Mouse (Mus musculus) forebrain, embryonic 11.5 days (tissue): ENCODE data around the gene Cdca7. TPM values are rescaled to one million over a fixed set of nuclear protein-coding genes. Genes with fewer than 3 reads are reported as not detected.

Experiments used
- ATAC-seq: fragments of 200-750 bp; cut with Nextera tagmentation; replicated peaks from 2 replicates; pipeline ENCODE4 v1.8.0; 2017; ENCODE audit warnings: moderate TSS enrichment; ENCODE audit not compliant: low FRiP score
- DNase-seq: peaks from one replicate; pipeline ENCODE4 v3.0.0-alpha.2; 2017; ENCODE audit warnings: low spot score
- H3K27ac ChIP-seq: fragments of 300-500 bp; sonication (generic); 2 replicates; pipeline ENCODE4 v1.5.1; 2014; ENCODE audit warnings: low read depth, low read length
- H3K27me3 ChIP-seq: fragments of 300-500 bp; sonication (generic); 2 replicates; pipeline ENCODE4 v1.6.1; 2014; ENCODE audit warnings: mild to moderate bottlenecking, low read length, mixed read lengths; ENCODE audit not compliant: control insufficient read depth, insufficient read depth
- H3K36me3 ChIP-seq: fragments of 300-500 bp; sonication (generic); 2 replicates; pipeline ENCODE4 v1.6.1; 2014; ENCODE audit warnings: mild to moderate bottlenecking, low read length, moderate library complexity, mixed read lengths; ENCODE audit not compliant: control insufficient read depth, insufficient read depth
- H3K4me1 ChIP-seq: fragments of 300-500 bp; sonication (generic); replicated peaks from 2 replicates; pipeline ENCODE4 v1.6.1; 2014; ENCODE audit warnings: low read length, mixed read lengths; ENCODE audit not compliant: control insufficient read depth, insufficient read depth
- H3K4me2 ChIP-seq: fragments of 300-500 bp; sonication (generic); 2 replicates; pipeline ENCODE4 v1.6.1; 2014; ENCODE audit warnings: low read depth, mild to moderate bottlenecking, low read length, moderate library complexity, mixed read lengths; ENCODE audit not compliant: severe bottlenecking
- H3K4me3 ChIP-seq: fragments of 300-500 bp; sonication (generic); 2 replicates; pipeline ENCODE4 v1.5.1; 2014; ENCODE audit warnings: low read depth, low read length
- H3K9ac ChIP-seq: fragments of 300-500 bp; sonication (generic); 2 replicates; pipeline ENCODE4 v1.6.1; 2014; ENCODE audit warnings: low read length
- H3K9me3 ChIP-seq: fragments of 300-500 bp; sonication (generic); 2 replicates; pipeline ENCODE4 v1.6.1; 2016; ENCODE audit warnings: low read length, mixed read lengths; ENCODE audit not compliant: control insufficient read depth
- WGBS: fragments of 180-500 bp; shearing (Covaris S2); extraction: QIAGEN DNeasy Blood & Tissue Kit; methylation state at CpG from one replicate; pipeline ENCODE4 v1.1.7; 2014; 5-methylcytosine and 5-hydroxymethylcytosine counted together
- polyA plus RNA-seq: library from polyadenylated mRNA; unstranded; fragments of >200 nt; fragmentation: Nextera tagmentation; extraction: Ambion mirVana; gene quantifications from 2 replicates; pipeline ENCODE4 v1.2.1, GENCODE M21; 2014

Gene Cdca7
- polyA plus RNA-seq, 1 experiment from 2014 or later: 266 TPM

DNA sequence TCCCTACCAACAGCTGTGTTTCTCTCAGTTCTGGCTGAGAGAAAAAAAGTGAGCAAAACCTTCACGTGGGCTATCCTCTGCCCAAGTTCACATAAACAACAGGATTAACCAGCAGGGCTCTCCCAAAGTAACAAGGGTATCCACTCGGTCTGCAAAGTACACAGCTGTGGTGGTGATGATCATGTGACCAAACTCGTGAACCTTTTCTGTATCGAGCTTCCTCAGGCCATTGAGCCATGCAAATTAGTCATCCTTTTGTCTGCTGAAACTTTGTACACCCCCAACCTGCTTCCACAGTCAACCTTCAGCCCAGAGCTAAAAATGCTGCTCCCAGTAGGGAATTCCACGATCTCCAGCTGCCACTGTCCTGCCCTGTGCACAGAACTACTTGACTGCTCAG, 29.3 kb upstream of the Cdca7 start:
- 36% methylated on average over 5 of the region's 5 CpGs for WGBS
- ATAC-seq: no peak
- no peak for DNase-seq

GRCm38 (mm10) chr2:72453563-72453962, 22.4 kb upstream of the Cdca7 start:
- Histone ChIP-seq H3K9me3 (no peaks in the 10 kb centered on the region), H3K27me3 (no peaks in the 10 kb centered on the region), H3K4me3 (no peak overlapping the region), H3K27ac (no peak overlapping the region), H3K4me1 (0 out of 2 replicates have a peak, but pooled peaks cover 2% of the 10 kb centered on the region), H3K4me2 (no peak overlapping the region), H3K9ac (no peak overlapping the region), H3K36me3 (no peaks in the 10 kb centered on the region)
- WGBS: 23% methylated on average over 3 of the region's 3 CpGs
- DNase-seq (no peak), ATAC-seq (no peak)

More for the DNA sequence above, 29.3 kb upstream of the Cdca7 start:
- Histone ChIP-seq H3K27ac (no peak overlapping the region), H3K9me3 (no peaks in the 10 kb centered on the region), H3K27me3 (no peaks in the 10 kb centered on the region), H3K4me1 (0 out of 2 replicates have a peak, but pooled peaks cover 1% of the 10 kb centered on the region), H3K9ac (no peak overlapping the region), H3K4me3 (no peak overlapping the region), H3K4me2 (no peak overlapping the region), H3K36me3 (no peaks in the 10 kb centered on the region)

GRCm38 (mm10) chr2:72456189-72456588, 19.8 kb upstream of the Cdca7 start:
- H3K9ac ChIP-seq: no peak overlapping the region
- no peak overlapping the region for H3K27ac ChIP-seq
- 68% methylated on average over 1 of the region's 1 CpGs for WGBS
- 0 out of 2 replicates have a peak, but pooled peaks cover 2% of the 10 kb centered on the region for H3K4me1 ChIP-seq
- ATAC-seq: no peak
- no peak overlapping the region for H3K4me3 ChIP-seq
- H3K9me3 ChIP-seq: no peaks in the 10 kb centered on the region
- no peaks in the 10 kb centered on the region for H3K36me3 ChIP-seq
- no peaks in the 10 kb centered on the region for H3K27me3 ChIP-seq
- no peak for DNase-seq
- H3K4me2 ChIP-seq: no peak overlapping the region

GRCm38 (mm10) chr2:72464376-72465014, 11.5 kb upstream of the Cdca7 start:
- Histone ChIP-seq H3K4me1 (no peaks in the 10 kb centered on the region), H3K9me3 (no peaks in the 10 kb centered on the region), H3K27me3 (no peaks in the 10 kb centered on the region), H3K36me3 (no peaks in the 10 kb centered on the region), H3K4me2 (no peak overlapping the region), H3K9ac (no peak overlapping the region), H3K4me3 (no peak overlapping the region), H3K27ac (no peak overlapping the region)
- DNase-seq: no peak
- WGBS: 81% methylated on average over 7 of the region's 7 CpGs
- ATAC-seq: no peak

DNA sequence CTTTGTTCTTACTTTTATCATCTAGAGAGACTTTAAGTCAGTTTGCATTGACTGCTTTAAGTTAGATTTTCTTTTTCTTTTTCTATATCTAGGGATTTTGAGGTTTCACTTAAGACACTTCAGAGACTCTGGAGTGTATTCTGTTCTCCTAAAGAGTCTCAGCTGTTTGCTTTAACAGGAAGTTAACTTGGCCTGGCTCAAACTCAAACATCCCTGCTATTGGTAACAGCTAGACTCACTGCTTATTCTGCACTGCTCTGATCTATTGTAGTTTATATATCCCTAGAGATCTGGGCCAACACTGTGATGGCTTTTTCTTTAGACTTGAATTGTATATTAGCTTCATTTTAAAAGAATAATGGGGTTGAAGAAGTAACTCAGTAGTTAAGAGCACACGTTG, 8.4 kb upstream of the Cdca7 start:
- Histone ChIP-seq H3K27me3 (no peaks in the 10 kb centered on the region), H3K4me1 (no peaks in the 10 kb centered on the region), H3K9me3 (no peaks in the 10 kb centered on the region), H3K9ac (no peak overlapping the region), H3K4me3 (no peak overlapping the region), H3K4me2 (no peak overlapping the region), H3K27ac (no peak overlapping the region), H3K36me3 (no peaks in the 10 kb centered on the region)
- no peak for ATAC-seq
- no peak for DNase-seq
- 80% methylated on average over 1 of the region's 1 CpGs for WGBS

GRCm38 (mm10) chr2:72471415-72472070, 4.4 kb upstream of the Cdca7 start:
- no peak for ATAC-seq
- Histone ChIP-seq H3K27ac (no peak overlapping the region), H3K27me3 (no peaks in the 10 kb centered on the region), H3K9ac (no peak overlapping the region), H3K9me3 (no peaks in the 10 kb centered on the region), H3K4me3 (no peak overlapping the region), H3K4me1 (no peaks in the 10 kb centered on the region), H3K36me3 (no peaks in the 10 kb centered on the region), H3K4me2 (no peak overlapping the region)
- no peak for DNase-seq
- 84% methylated on average over 16 of the region's 16 CpGs for WGBS

- H3K9me3 ChIP-seq: no peaks in the 10 kb centered on the region
- 19% methylated on average over 7 of the region's 7 CpGs for WGBS
- H3K4me3 ChIP-seq: no peak overlapping the region
- DNase-seq (peak; percentile 54), ATAC-seq (no peak)
- no peak overlapping the region for H3K9ac ChIP-seq
- no peak overlapping the region for H3K27ac ChIP-seq
- no peaks in the 10 kb centered on the region for H3K27me3 ChIP-seq
- H3K4me2 ChIP-seq: no peak overlapping the region; the same call in 1 of the 2 replicates
- H3K36me3 ChIP-seq: no peaks in the 10 kb centered on the region
- peaks cover 8% of the 10 kb centered on the region; the same call in 1 of the 2 replicates for H3K4me1 ChIP-seq
Measured at GRCm38 (mm10) chr2:72474531-72475287, 1.2 kb upstream of the Cdca7 start.

GRCm38 (mm10) chr2:72475423-72475796, 549 bp upstream of the Cdca7 start:
- no peaks in the 10 kb centered on the region for H3K9me3 ChIP-seq
- ATAC-seq (no peak), DNase-seq (no peak)
- peaks cover 10% of the 10 kb centered on the region; the same call in 1 of the 2 replicates for H3K4me1 ChIP-seq
- H3K4me2 ChIP-seq: peak overlapping the region; percentile 80
- H3K27ac ChIP-seq: peak overlapping the region; percentile 82
- no peaks in the 10 kb centered on the region for H3K36me3 ChIP-seq
- H3K27me3 ChIP-seq: no peaks in the 10 kb centered on the region
- peak overlapping the region; percentile 96 for H3K9ac ChIP-seq
- under 1% methylated on average over 7 of the region's 7 CpGs for WGBS
- peak overlapping the region; percentile 81 for H3K4me3 ChIP-seq
